Mouse (Mus musculus): ENCODE data around the gene Olfr470. TPM values are rescaled to one million over a fixed set of nuclear protein-coding genes. Genes with fewer than 3 reads are reported as not detected.

The Olfr470 gene
- polyA plus RNA-seq, 1 experiment from 2014 or later = not detected

Other genes with a start within 250 kb of the Olfr470 start
- gene 5330417H12Rik, start 222.3 kb downstream of the Olfr470 start, polyA plus RNA-seq (2015; fragmentation: Nextera tagmentation; extraction: Ambion mirVana) = not detected in 2 replicates
- gene Cyb5r2, start 89.5 kb downstream of the Olfr470 start, polyA plus RNA-seq (2015; fragmentation: Nextera tagmentation; extraction: Ambion mirVana) = 0.30 TPM in 1 of 2 replicates, not detected in the other
- not detected in 2 replicates for gene Ovch2, start 46.3 kb downstream of the Olfr470 start, polyA plus RNA-seq (2015; fragmentation: Nextera tagmentation; extraction: Ambion mirVana)
- not detected in 2 replicates for gene Olfr467, start 35.2 kb downstream of the Olfr470 start, polyA plus RNA-seq (2015; fragmentation: Nextera tagmentation; extraction: Ambion mirVana)
- not detected in 2 replicates for gene Olfr469, start 21.9 kb downstream of the Olfr470 start, polyA plus RNA-seq (2015; fragmentation: Nextera tagmentation; extraction: Ambion mirVana)
- not detected in 2 replicates for gene Olfr472, start 50.4 kb upstream of the Olfr470 start, polyA plus RNA-seq (2015; fragmentation: Nextera tagmentation; extraction: Ambion mirVana)
- gene Olfr473, start 83.0 kb upstream of the Olfr470 start, polyA plus RNA-seq (2015; fragmentation: Nextera tagmentation; extraction: Ambion mirVana) = not detected in 2 replicates
- not detected in 2 replicates for gene Olfr474, start 107.2 kb upstream of the Olfr470 start, polyA plus RNA-seq (2015; fragmentation: Nextera tagmentation; extraction: Ambion mirVana)
- not detected in 2 replicates for gene Olfr476, start 117.3 kb upstream of the Olfr470 start, polyA plus RNA-seq (2015; fragmentation: Nextera tagmentation; extraction: Ambion mirVana)
- not detected in 2 replicates for gene Olfr477, start 139.2 kb upstream of the Olfr470 start, polyA plus RNA-seq (2015; fragmentation: Nextera tagmentation; extraction: Ambion mirVana)
- not detected in 2 replicates for gene Olfr478, start 186.5 kb upstream of the Olfr470 start, polyA plus RNA-seq (2015; fragmentation: Nextera tagmentation; extraction: Ambion mirVana)
- not detected in 2 replicates for gene Olfr479, start 203.2 kb upstream of the Olfr470 start, polyA plus RNA-seq (2015; fragmentation: Nextera tagmentation; extraction: Ambion mirVana)
- gene Olfr480, start 219.9 kb upstream of the Olfr470 start, polyA plus RNA-seq (2015; fragmentation: Nextera tagmentation; extraction: Ambion mirVana) = not detected in 2 replicates
- gene Olfr481, start 232.4 kb upstream of the Olfr470 start, polyA plus RNA-seq (2015; fragmentation: Nextera tagmentation; extraction: Ambion mirVana) = not detected in 2 replicates